Mouse (Mus musculus) cerebellum, adult 18-20 months (tissue): ENCODE data around the gene Wdr25.

Experiments used
- DNase-seq, 2 experiments: peaks; one replicate each; pipeline ENCODE4 v3.0.0; 2021

Gene Wdr25

DNA sequence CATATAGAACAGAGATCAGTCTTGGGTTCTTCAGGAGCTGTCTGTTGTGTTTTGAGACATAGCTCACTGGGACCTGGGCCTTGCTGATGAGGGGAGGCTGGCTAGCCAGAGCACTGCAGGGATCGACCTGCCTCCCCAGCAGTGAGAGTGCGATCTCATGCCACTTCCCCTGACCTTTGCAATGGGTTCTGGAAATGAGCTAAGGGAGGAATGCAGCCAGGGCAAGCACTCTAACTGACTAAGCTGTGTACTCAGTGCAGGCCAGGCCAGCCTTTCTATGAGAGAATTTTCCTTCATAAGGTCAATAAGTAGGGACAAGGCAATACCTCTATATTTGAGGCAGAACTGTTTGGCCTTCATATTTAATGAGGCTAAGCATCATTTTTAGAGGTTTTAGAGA is 99.6 kb downstream of the Wdr25 start:
- DNase-seq, result no peak

DNA sequence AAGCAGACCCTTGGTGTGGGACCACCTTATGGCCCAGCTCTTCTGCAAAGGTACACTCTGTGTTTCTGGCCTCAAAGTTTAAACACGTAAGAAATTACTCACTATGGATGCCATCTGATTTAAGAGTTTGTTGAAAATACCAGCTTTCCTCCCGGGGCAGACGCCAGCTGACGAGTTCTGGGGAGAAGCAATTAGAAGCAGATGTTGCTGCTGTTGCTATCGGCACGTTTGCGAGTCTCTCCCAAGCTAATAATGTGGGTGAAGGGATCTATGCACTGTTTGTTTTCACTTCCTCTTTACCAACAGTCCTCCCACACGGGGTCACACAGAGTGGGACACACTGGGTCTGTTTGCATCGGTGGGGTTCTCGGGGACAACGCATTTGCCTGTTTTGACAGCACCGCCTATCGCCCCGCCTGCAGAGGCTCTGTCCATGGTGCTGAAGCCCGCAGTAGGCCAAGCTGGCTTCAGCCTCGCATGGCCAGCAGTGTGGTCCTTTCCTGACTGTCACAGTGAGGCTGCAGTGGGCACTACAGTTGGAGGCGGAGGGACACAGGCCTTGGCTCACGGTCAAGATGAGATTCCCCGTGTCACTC is 101.1 kb downstream of the Wdr25 start:
- DNase-seq, result peak; percentile 12 to 13

DNA sequence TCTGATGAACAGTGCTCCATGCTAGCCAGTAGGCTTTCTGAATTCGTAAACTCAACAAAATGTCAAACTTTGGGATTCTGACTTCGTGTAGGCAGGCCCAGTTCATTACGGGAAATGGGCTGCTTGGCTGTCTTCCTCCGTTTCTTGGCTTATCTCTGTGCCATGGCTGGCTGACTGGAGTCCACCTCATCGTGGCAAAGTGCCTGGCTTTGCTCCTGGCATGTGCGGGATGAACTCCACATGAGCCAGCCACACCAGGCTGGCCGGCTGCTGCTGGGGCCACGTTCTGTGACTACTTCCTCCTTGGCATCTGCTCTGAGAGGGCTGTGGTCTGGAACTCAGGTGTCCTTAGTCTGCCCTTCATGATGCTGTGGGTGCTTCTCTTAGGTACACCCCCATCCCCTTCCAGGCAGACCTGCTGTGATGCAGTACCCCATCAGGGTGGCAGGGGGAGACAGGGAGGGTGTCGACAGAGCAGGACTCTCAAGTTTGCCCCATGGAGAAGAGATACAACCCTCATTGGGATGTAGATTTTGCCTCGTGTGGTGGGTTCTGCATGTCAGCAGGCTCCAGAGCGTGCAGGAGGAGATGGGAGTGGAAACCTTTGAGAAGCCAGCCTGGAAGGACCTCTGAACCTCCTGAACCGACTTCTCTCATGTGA is 102.7 kb downstream of the Wdr25 start:
- DNase-seq, result peak; percentile 31 to 37

DNA sequence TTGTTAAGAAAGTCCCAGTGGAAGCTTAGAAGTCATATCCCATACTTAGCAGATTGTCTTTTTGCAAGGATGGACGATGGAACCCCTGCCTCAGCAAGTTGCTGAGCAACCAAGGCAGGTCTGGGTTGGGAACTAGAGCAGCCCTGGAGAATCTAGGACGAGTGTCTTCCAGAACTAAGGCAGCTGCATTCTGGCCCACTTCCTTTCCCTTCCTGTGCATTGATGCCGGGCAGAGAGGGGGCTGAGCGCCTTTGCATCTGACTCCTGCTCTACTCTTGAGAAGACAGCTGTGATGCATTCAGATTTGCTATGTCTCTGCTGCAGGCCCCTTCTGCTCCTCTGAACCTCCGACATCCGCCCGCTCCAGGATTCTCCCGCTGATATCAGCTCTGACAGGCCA is 103.8 kb downstream of the Wdr25 start:
- DNase-seq, result no peak

DNA sequence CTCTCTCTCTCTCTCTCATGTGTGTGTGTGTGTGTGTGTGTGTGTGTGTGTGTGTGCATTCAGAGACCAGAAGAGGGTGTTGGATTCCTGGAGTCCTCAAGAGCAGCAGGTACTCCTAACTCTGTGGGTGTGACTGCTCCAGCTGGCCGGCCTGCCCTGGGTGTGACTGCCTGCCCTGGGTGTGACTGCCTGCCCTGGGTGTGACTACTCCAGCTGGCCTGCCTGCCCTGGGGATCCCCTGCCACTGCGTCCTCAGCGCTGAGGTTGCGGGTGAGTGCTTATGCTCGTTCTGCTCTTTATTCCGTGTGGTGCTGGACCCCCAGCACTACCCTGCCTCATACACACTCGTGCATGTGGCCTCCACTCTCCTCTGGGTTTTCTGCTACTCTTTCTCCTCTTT is 109.5 kb downstream of the Wdr25 start:
- no peak for DNase-seq

DNA sequence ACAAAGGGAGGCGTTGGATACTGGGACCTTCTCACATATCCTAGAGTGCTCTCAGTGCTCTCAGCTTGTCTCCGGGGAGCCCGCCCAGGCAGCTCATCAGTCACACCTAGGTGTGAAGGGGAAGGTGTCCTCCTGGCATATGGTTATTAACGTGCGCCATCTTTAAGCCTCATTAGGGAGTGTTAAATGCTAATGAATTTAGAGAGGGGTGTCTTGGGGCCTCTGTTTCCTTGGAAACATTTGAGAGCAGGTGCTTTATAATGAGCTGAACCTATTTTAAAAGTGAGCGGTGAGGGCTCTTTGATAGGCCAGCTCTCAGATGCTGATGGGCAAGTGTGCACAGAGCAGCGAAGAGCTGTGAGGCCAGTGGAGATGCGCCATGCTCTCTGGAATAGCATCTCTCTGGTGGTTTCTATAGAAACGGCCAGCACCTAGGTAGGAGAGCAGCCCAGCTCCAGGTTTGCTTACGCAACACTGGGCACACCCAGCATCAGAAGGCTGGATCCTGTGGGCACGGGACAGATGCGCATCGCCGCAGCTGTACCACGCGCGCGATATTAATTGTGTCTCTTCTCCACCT is 116.7 kb downstream of the Wdr25 start:
- DNase-seq, result no peak

DNA sequence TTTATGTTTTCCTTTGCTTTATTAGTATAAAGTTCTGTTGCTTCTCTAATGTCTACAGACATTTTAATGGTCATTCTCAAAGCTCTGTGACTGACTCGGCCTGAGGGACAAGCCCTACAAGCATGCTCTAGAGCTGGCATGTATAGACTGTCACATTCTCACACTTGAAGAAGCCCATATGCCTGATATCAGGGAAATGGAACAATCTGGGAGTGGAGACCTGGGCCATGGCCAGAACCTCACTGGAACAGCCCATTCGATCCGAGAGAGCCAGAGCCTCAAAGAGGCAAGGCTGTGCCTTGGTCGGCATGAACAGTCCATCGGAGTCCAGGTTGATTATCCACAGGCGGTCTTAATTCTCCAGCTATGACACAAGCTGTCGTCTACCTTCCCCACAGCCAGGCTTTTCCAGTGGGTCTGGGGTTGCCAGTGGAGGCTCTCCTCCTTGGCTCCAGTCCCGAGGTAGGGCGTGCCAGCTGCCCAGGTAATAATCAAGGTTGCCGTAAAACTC is 128.8 kb downstream of the Wdr25 start:
- DNase-seq, result peak; percentile 93 to 94

DNA sequence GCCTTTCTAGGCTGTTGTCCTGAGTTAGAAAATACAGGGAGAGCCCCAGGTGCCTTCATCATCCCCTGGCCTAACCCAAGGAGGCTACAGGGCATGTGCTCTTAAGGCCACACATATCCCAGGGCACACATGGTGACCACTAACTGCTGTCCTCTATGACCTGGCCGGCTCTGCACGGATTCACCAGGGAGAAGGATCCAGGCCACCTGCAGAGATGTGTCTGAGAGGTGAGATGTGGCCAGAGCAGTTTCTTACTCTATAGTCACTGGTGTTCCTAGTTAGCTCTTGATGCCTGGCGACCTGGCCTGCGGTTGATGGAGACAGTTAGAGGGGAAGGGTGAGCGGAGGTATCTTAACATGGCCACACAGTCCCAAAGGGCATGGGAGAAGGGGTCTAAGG is 129.5 kb downstream of the Wdr25 start:
- DNase-seq, result no peak

DNA sequence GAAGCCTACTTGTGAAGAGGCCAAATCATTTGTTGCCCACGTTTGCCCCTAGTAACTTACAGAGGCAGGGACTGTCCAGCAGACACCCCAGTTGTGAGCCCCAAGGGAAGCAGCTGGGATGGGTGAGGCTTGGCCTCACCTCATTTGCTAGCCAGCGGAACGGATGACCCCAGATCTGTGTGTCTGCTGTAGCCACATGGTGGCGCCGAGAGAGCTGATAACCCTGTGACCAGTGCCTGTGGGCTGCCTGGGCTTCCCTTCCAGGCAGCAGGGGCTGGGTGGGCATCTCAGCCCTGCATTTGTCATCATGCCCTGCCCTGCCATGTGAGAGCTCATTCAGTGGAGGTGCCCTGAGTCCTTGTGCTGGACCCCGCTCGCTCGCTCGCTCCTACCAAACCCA is 130.3 kb downstream of the Wdr25 start:
- peak; percentile 31 to 33 for DNase-seq

DNA sequence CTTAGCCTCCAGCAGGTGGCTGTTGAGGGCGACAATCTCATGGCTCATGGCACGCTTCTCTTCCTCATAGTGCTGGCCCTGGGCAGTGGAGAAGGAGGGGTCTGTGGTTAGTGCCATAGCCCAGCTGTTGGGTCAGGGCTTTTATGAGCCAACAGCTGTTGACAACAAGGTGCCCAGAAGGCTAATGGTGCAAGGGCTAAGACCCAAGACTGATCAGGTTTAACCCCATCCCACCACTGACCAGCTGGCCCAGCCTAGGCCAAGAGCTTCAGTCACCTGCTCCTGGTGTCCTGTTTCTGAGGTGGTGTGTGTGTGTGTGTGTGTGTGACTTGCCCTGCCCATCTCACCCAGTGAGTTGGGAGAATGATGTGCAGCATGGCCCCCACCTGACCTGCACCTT is 143.6 kb downstream of the Wdr25 start:
- DNase-seq, result no peak

DNA sequence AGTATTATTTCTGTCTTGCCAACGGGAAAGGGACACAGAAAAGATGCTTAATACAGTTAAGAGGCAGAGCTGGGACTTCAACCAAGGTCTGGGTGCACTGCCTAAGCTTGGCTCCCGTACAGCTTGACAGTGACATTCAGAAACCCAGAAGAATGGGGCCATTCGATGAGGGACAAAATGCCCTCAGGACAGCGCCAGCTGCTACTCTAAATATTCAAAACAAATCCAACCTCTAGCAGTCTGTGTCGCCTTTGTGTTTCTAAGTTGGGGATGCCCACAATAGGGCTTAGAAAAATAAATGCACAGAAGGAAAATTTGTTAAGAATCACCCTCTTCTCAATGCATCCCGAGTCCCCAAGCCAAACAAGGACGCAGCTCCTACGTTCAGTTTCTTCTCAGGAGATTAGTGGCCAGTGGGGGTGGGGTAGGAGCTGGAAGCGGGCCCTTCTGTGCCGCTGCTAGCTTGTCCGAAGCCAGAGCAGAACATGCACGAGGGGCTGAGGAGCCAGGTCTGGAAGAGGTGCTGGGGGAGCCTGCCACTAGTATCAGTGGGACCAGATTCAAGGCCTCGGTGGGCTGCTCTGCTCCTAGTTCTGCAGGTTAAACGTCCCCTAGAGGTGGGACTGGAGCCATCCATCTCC is 144.9 kb downstream of the Wdr25 start:
- DNase-seq, result peak; percentile 38 to 43

DNA sequence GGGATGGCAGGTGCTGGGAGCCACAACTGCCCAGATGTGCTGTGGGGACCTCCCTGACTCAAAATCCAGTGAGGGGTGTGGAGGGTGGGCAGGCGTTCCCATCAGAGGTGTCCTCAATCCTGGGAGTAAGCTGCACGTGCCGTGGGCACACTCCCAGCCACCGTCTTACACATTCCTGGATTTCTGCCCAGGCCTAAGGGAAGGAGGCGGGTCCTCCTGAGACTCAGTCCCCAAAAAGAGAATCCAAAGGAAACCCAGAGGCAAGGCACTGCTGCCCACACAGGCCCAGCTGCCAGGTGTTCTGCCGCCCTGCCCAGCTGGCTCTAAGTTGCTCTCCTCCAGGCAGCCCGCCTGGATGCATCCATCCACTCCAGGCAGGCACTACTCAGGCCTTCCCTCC is 145.9 kb downstream of the Wdr25 start:
- DNase-seq, result no peak

DNA sequence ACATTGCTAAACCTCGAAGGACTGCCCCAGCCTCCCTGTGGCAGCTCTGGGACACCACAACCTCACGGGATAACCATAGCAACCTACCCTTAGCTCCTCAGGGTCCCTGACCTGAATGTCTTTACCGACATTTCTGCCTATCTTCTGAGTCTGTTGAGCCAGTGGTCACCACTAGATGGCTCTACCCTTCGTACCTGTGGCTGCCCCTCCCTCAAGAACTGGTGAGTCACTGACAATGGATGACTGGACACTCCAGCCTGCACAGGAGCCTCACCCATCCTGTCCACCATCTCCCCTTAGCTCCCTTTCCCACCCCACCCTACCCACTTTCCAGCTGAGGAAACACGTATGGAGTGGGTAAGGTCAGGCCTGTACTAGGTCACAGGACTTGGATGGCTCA is 151.1 kb downstream of the Wdr25 start:
- DNase-seq, result peak in 1 of 2 experiments; percentile 29

DNA sequence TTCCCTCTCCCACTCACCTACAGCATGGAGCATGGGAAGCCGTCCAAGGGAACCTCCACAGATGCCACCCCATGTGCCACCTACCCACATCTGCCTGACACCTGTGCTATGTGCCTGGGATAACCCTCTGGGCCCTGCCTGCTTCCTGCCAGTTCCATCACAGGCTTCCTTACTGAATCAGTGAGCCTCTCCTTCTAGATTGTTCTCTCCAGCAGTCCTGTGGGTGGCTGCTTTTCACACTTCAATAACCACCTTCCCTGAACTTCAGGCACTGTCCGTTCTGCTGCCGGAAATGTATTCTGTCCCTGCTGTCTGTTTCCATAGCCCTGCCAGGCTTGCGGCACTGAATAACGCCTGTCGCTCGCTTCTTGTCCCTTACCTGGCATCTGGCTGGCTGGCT is 152.2 kb downstream of the Wdr25 start:
- no peak for DNase-seq

DNA sequence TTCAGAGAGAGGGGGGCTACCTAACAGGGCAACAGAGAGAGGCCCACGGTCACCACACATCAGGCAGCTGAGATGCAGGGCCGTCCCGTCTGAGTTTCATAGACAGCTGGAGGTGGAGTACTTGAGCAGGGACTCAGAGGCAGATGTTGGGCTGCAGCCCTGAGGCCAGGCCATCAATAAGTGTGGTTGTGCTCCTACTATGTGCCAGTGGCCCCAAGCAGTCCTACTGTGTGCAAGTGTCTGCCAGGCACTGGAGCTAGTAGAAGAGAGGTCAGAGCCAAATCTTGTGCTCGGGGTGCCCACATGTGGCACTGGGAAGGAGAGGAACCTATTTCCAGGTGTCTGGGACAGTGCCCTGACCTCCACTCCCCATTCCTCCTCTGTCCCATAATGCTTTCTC is 156.5 kb downstream of the Wdr25 start:
- no peak for DNase-seq

DNA sequence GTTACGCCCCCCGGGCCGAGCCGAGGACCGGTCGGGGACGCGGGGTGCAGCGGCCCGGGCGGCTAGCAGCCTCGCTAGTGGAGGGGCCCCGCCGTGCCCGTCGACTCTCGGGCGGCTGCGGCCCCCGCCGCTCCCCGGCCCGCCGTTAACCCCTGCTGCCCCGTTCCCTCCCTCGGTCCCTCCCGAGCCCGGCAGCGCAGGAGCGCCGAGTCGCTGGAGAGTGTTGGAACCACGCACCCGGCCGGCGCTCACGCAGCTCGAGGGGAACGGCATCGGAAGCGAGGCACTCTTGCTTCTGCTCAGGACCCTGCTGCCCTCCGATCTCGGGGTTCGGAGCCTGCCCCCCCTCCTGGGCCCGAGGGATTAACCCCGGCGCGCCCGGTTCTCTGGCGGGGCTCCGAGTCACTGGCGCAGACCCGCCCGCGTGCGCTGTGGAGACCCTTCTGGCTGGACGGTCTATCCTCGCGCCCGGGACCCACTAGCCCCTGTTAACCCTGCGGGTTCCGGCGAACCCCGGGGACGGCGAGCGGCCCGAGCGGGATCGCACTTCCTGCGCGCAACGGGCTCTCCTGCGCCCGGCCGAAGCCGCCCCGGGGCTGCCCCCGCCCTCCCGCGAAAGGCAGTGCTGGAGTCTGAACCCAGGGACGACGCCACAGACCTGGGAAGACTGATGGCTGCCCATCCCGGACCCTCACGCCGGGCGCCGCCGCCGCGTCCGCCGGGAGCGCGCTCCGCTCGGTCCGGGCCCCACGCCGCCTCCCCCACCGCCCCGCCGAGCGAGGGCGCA is 159.8 kb downstream of the Wdr25 start:
- DNase-seq, result no peak

DNA sequence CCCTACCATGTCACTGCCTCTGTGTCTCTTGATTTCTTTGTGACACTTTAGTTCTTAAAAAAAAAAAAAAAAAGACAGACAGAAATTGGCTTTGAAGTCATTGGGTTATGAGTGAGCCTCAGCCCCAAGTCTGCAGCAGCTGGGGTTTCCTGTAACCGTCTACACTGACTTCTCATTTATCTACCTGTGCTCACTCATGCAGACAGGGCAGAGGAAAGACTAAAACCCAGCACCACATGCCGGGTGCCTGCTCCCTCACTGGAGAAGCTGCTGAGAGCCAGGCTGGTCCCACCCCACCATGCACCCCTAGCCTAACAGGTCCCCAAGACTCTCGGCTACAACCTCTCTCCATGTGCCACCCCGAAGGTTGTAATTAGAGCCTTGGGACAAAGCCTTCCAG is 164.3 kb downstream of the Wdr25 start:
- DNase-seq, result no peak

DNA sequence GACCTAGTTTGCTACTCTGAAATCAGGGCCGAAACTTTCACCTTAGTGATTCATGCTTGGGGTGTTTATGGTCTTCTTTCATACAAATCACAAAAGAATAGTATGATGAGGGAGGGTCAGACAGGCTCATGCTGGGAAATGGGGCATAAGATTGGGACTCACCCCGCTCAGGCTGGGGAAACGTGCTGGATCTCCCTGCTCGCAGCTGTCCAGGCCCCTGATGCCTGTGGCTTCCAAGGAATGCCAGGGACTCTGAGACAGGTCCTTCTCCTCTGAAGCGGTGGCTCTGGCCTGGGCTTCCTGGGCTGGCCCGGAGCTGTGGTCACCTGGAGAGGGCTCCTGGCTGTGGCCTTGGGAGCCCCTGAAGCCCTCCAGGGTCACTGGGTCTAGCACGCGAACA is 165.2 kb downstream of the Wdr25 start:
- no peak for DNase-seq

DNA sequence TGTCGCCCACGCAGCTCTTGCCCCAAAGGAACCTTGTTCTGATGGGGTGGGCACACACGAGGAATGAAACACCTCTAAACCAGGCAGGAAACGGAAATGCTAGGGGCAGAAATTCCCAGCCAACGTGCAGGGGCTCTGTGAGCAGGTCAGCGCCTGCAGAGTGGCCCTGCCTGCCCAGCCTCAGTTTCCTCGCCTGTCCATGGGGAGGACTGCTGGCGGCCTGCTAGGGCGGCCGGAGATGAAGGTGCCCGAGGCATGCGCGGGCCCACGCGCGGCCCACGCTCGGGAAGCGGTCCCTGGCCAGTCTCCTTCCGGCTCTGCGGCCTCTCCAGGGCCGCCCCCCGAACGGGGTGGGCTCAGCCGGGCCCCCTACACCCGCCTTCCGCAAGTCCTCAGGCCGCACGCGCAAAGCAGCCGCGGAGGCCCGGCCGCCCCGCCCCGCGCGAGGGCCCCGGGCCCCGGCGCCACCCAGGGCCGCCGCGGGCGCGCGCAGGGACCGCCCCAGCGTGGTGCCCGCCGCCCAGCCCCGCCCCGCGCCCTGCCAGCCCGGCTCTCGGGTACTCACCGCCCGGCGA is 174.2 kb downstream of the Wdr25 start:
- DNase-seq, result no peak

DNA sequence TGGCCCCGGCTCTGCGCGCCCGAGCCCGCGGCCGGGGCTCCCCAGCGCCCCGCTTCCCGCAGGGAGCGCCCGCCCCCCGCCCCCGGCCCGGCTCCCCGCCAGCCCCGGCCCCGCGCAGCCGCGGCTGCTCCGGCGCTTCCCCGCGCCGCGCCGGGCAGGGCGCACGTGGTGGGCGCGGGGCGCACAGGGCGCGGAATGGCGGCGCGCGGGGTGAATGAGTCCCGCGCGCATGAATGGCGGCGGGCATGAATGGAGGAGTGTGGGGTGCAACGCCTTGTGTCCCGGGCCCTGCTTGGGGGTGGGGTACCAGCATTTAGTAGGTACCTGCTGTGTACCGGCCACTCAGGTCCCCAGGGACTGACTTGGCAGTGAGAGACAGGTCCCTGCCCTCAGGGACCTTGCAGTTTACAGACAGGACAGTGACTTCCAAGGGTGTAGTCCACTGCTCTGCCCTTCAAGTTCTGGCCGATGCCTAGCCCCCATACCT is 174.8 kb downstream of the Wdr25 start, which contains the start of gene Begain:
Begain (minus strand) TSS at position 51 of the 487 bp plus-strand sequence.
- DNase-seq, result no peak

DNA sequence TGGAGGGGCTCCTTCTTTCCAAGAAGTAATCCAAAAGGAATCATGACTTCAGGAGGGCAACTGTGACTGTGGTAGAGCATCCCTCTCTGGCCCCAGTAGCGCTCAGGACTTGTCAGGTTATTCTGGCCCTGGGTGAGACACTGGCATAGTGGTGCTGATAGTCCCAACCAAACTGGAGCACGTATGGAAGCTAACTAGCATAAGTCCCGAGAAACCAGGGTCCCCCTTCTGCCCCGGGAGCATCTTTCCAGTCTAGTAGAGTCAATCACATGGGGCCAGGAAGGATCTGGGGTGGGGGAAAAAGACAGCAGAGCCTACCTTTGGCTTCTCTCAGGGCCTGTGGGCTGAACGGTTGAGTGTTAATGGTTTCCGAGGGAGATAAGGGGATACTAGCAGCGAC is 175.3 kb downstream of the Wdr25 start:
- no peak for DNase-seq

DNA sequence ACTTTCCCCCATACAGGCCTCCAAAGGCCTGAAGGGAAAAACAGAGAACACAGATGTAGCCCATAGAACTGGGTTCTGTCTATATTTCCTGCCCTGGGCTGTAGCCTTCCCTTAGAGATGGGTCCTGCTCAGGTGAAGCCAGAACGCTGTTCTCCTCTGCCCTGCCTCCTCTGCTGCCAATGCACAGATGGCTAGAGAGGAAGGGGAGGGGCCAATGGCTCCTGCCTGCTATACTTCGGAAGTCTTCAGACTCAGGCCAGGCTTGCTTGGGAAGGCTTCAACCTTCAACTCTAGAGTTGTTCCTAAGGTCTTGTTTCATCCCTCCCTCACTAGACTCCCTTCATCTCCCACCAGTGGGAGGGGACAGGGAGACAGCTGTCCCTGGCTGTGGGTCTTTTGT is 176.3 kb downstream of the Wdr25 start:
- peak in 1 of 2 experiments; percentile 42 for DNase-seq

DNA sequence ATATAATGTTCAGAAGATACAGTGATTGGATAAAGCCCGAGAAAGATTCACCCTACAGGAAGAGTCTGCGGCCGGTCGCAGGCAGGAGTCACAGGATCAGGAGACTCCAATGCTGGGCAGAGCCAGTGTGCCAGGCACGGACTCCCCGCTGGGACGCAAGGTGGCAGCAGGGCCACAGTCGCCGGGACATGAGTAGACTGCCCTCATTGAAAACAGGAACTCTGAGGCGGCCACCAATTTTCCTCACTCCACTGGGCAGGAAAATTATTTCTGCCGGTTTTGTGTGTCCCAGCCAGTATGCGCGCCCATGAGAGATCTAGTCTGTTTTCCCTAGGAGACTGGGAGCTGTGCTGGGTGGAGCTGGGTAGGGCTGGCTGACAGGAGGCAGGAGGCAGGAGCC is 177.8 kb downstream of the Wdr25 start:
- DNase-seq, result peak; percentile 79 to 84
